Mouse (Mus musculus) adrenal gland, adult 2 months (tissue): ENCODE data around the gene Zkscan16. TPM values are rescaled to one million over a fixed set of nuclear protein-coding genes. Genes with fewer than 3 reads are reported as not detected.

ENCODE experiments used
- DNase-seq: peaks from one replicate; pipeline ENCODE4 v3.0.0; 2021
- polyA plus RNA-seq: library from polyadenylated mRNA; depleted of rRNA; stranded (reverse); fragments of >200 nt; gene quantifications from 2 replicates; pipeline ENCODE4 v1.2.3, GENCODE M21; 2012
- total RNA-seq, 2 experiments: library from RNA; stranded (reverse); gene quantifications; 2 replicates each; pipeline ENCODE4 v1.2.3; 2021

The Zkscan16 gene
- total and polyA plus RNA-seq, 3 experiments: 3.1 to 3.5 TPM; not detected in 1

- DNase-seq: peak; percentile 27
Observed at GRCm38 (mm10) chr4:58935846-58936245, 7.6 kb upstream of the Zkscan16 start.

DNA sequence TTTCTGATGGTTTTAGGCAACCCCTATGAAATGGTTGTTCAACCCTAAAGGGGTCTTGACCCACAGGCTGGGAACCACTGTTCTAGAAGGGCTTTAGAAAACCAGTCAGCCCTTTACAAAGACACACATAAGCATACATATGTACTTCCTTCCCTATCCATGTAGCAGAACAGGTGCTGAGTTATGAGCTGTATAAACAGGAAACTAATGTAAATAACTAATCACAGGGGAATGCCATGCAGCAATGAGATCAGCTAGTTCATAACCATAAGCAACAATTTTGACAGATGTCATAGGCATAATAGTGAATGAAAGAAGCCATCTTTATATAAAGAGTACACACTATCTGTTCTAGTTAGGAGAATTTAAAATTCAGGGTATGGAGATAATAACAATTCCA lies 1.8 kb upstream of the Zkscan16 start:
- no peak for DNase-seq

DNA sequence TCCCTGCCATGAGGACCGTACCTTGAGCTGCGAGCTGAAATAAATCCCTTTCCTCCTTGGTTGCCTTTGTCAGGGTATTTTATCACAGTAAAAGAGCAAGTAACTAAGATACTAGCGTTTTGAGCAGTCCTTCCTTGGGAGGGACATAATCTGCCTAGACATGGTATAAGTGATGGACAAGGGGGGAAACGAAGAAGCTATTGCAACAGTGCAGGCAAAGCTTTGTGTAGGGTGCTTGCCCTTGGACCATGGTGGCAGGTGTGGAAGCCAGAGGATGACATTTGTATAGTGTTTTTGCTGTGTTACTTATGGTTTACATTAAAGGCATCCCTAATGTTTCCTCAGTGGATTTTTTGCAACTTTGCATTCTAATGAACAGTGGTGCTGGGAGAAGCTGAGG lies 486 bp upstream of the Zkscan16 start:
- DNase-seq: no peak

GRCm38 (mm10) chr4:58944206-58944553 lies 752 bp downstream of the Zkscan16 start:
- no peak for DNase-seq

GRCm38 (mm10) chr4:58944695-58945094 lies 1.3 kb downstream of the Zkscan16 start:
- DNase-seq: no peak

DNA sequence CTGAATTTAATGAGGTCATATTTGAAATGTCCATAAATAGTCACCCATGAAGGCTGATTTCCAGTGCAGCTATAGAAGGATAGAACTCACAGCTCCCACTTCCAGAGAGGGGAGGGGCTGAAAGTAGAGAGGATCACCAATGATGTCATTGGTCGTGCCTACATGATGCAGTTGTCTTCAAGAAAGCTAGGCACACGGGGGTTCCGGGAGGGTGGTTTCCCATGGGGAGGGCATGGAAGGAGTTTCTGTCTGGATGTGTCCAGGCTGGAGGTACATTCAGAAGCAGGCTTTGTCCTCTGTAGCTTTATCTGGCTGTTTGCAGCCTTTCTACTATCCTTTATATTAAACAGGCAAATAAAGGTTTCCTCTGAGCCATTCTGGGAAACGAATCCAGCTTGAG lies 5.0 kb downstream of the Zkscan16 start:
- no peak for DNase-seq

DNA sequence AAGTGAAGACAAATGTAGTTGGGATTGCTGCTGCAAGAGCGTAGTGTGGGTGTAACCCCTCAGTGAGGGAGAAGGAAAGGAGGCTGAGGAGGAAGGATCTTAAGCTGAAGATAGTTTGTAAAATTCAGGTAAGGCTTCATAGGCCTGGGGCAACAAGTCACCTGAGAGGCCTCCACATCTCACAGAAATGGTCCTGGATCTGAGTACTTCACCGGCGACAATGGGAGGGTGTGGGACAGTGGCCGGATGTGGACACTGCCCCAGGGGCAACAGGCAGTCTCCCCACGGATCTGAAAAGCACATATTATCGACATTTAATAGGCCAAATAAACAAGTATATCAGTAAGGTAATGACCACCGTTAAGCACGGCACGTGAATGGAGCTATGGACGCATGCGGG lies 9.2 kb downstream of the Zkscan16 start:
- DNase-seq: no peak

DNA sequence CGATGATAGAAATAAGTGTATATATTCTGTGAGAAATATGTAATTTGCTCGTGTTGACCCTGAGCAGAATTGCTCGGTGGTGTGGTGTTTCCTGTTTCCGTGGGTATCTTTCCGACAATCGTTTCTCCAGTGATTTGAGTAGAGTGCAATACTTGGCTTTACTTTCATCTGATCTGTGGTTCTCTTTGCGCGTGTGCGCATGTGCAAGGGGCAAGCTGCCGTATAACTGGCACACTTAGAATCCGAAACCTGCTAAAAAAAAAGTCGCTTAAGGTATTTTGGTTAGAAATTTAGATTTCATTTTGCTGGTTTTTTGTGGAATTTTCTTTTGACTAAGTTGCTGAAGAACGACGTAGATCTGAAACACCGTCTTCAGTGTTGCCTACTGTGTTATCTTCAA lies 18.3 kb downstream of the Zkscan16 start:
- DNase-seq: no peak

- no peak for DNase-seq
Observed at GRCm38 (mm10) chr4:58963271-58963670, 19.8 kb downstream of the Zkscan16 start.

GRCm38 (mm10) chr4:58965136-58965535 lies 21.7 kb downstream of the Zkscan16 start:
- DNase-seq: no peak

DNA sequence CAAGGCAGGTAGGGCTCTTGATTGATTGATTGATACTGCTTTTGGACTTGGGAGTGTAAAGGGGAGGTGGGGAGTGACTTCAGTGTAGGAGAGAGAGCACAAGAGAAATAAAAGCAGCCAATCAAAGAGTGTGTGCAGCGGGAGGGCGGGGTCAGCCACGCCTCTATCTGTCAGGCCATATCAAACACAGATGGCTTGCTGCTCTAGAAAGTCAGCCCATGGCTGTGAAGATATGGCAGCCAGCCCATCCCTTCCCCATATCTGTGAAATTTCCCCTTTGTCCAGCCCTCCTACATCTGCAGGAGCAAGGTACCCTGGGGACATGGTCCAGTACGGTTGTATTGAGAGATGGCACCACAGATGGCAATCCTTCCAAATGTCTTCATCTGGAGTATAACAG lies 27.2 kb downstream of the Zkscan16 start:
- DNase-seq: no peak

GRCm38 (mm10) chr4:58975711-58976110 lies 32.3 kb downstream of the Zkscan16 start:
- no peak for DNase-seq

DNA sequence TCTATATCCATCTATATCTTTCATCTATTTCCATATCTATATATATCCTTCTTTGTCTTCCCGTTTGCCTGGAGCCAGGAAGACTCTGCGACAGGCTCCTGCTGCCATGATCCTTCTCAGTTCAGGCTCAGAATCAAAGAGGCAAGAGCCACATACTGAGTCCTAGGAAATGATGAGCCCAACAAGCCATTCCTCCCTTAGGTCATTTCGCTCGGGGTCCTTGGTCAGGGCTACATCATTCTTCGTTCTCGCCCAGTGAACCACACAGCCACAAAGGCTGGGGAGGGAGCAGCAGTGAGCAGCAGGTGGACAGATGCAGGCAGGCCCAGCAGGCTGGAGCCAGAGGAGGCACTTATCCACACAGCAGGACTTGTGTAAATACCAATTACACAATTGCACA lies 38.0 kb downstream of the Zkscan16 start:
- DNase-seq: no peak

DNA sequence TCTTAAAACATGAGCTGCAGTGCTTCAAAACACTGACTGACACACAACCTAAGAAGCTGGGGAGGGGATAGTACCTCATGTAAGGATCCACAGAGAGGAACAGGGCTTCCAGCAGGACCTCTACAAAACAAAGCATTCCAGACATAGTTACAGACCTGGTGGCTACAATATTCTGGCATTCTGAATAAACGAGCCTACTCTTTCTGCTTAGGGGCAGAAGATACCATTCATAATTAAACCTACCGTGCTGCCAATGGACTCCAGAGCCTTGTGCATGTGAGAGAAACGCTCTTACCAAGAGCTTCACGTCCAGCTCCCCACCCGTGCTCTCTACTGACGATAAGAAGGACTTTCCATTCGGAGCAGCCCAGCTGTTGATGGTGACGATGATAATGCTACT lies 39.4 kb downstream of the Zkscan16 start:
- DNase-seq: no peak

DNA sequence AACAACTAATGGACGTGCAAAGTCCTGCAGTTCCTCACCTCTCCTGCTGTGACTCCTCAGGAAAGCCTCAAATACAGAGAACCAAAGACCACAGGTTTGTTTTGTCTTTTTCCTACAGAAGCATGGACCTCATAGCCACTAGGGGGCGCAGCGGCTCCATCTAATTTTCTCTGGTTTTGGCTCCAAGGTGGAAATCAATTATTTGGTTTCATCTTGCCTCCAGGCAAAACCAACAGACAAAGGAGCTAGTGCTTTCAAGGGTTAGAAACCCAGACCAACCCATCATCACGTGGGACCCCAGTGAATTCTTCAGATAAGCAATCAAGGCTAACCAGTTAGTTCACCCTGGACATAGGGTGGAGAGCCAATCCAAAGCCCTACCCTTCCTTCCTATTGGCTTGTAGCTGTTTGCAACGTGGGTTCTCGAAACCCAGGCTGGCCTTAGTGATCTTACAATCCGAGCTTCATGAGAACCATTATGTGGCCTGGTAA lies 41.8 kb downstream of the Zkscan16 start:
- DNase-seq: peak; percentile 81

GRCm38 (mm10) chr4:58986540-58987190 lies 43.2 kb downstream of the Zkscan16 start, which contains the start of gene Ptgr1:
Ptgr1 (minus strand) TSS chr4:58987119.
- peak; percentile 89 for DNase-seq

- no peak for DNase-seq
Observed at GRCm38 (mm10) chr4:58989303-58989898, 46.0 kb downstream of the Zkscan16 start.

GRCm38 (mm10) chr4:58990609-58991434 lies 47.4 kb downstream of the Zkscan16 start:
- no peak for DNase-seq

GRCm38 (mm10) chr4:58992195-58992594 lies 48.8 kb downstream of the Zkscan16 start:
- DNase-seq: no peak

DNA sequence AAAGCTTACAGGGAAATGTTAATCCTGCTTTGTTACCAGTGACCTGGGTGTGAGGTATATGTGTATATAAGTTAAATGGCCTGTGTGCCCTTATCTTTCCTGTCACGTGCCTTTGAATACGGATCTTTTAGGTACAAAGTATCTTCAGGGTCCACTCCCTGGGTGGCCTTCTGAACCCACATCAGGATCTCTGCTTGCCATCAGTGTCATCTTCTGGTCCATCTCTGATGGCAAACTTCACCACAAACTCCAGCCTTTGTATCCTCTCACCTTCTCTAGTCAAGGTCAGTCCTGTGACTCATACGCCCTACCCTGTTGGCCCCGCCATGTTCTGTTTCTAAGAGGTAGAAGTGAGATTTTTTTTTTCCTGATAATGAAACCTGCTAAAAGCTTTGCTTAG lies 51.3 kb downstream of the Zkscan16 start, which contains the start of gene Dnajc25:
TSS of gene Dnajc25 (plus strand) at position 301 of the 400 bp plus-strand sequence.
- peak; percentile 23 for DNase-seq

GRCm38 (mm10) chr4:58995251-58995693 lies 51.8 kb downstream of the Zkscan16 start:
- DNase-seq: peak; percentile 63

DNA sequence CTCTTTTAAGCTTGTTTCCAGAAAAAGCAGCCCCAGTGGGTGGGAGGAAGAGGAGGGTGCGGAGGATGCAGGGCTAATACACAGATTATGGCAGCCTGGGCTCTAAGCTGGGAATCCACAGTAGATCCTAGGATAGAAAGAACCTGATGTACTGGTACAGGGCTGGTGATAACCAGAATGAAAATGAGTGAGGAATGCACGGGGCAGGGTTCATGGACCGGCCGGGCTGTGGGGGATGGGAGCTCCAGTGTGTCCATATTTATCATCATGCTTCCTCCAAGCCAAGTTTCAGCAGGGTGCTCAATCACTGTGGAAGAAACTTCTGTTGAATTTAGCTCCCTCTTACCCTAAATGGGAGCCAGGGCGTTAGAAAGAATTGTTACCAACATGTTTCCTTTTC lies 53.7 kb downstream of the Zkscan16 start:
- DNase-seq: no peak

DNA sequence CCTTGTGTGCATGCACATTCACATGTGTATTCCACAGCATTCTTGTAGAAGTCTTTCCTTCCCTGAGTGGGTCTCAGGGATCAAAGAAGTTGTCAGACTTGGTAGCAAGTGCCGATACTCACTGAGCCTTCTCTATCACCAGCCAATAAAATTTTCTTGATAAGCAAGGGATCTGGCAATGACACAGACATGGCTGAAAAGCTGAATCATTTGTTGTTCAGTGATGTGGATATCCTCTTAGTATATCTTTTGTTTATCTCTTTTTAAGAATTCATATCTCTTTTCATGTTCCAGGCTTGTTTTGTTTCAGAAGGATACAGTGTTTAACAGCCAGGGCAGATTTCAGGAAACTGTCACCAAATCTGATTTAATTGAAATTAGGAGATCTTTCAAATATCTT lies 55.3 kb downstream of the Zkscan16 start:
- DNase-seq: no peak
